Mouse (Mus musculus) MEL (cell line): ENCODE measurements around the gene Tmem256. TPM values are rescaled to one million over a fixed set of nuclear protein-coding genes. Genes with fewer than 3 reads are reported as not detected.
A peak's percentile ranks its signal among the peaks of the same experiment; 100 is the strongest.

Experiments
- DNase-seq: peaks from one replicate; pipeline ENCODE4 v3.0.0; 2011; ENCODE audit warnings: low read depth, low spot score
- H3K27ac ChIP-seq: 2 replicates; pipeline ENCODE4 v1.5.1; 2012; ENCODE audit warnings: low read depth, mild to moderate bottlenecking, control low read depth, low read length, moderate library complexity; ENCODE audit not compliant: control insufficient read depth
- H3K27me3 ChIP-seq, 2 experiments: fragments of 150-350 bp in 1 of 2; sonication (generic) in 1 of 2; 2 replicates each; pipeline ENCODE4 v1.6.1; 2012; ENCODE audit warnings: low read length in 2 of 2, mild to moderate bottlenecking in 2 of 2, improper control_type of control experiment in 1 of 2, moderate library complexity in 1 of 2; ENCODE audit not compliant: insufficient read depth in 2 of 2, control insufficient read depth in 1 of 2
- H3K36me3 ChIP-seq, 2 experiments: 2 replicates each; pipeline ENCODE4 v1.6.1; 2012 to 2014; ENCODE audit warnings: low read length in 2 of 2, improper control_type of control experiment in 1 of 2, inconsistent platforms in 1 of 2, mild to moderate bottlenecking in 1 of 2; ENCODE audit not compliant: insufficient read depth in 2 of 2, control insufficient read depth in 1 of 2
- H3K4me1 ChIP-seq, 2 experiments: fragments of 150-350 bp in 1 of 2; sonication (generic) in 1 of 2; 2 replicates each; pipeline ENCODE4 v1.6.1; 2012; ENCODE audit warnings: low read length in 2 of 2, improper control_type of control experiment in 1 of 2, mild to moderate bottlenecking in 1 of 2; ENCODE audit not compliant: insufficient read depth in 2 of 2, control insufficient read depth in 1 of 2
- H3K4me3 ChIP-seq, 2 experiments: fragments of 150-350 bp in 1 of 2; sonication (generic) in 1 of 2; 2 replicates each; pipeline ENCODE4 v1.5.1; 2012; ENCODE audit warnings: low read depth in 2 of 2, low read length in 2 of 2, mild to moderate bottlenecking in 2 of 2, moderate library complexity in 2 of 2, control low read depth in 1 of 2, improper control_type of control experiment in 1 of 2; ENCODE audit not compliant: control insufficient read depth in 1 of 2, insufficient read depth in 1 of 2
- H3K79me2 ChIP-seq: 2 replicates; pipeline ENCODE4 v1.6.1; 2012; ENCODE audit warnings: mild to moderate bottlenecking, low read length, moderate library complexity; ENCODE audit not compliant: control insufficient read depth, poor library complexity, insufficient read depth
- H3K9ac ChIP-seq: 2 replicates; pipeline ENCODE4 v1.6.1; 2012; ENCODE audit warnings: low read depth, mild to moderate bottlenecking, control low read depth, low read length, moderate library complexity; ENCODE audit not compliant: control insufficient read depth, poor library complexity, severe bottlenecking
- H3K9me3 ChIP-seq: fragments of 150-350 bp; sonication (generic); replicated peaks from 2 replicates; pipeline ENCODE4 v1.6.1; 2012; ENCODE audit warnings: mild to moderate bottlenecking, low read length, improper control_type of control experiment, moderate library complexity; ENCODE audit not compliant: insufficient read depth
- CHD1 ChIP-seq: IDR thresholded peaks from 2 replicates; pipeline ENCODE4 v1.6.1; 2012; ENCODE audit warnings: low read depth, mild to moderate bottlenecking, inconsistent platforms, low read length, improper control_type of control experiment
- CTCF ChIP-seq, 3 experiments: IDR thresholded peaks in 2 of 3; conservative IDR thresholded peaks in 1 of 3; 2 replicates each; pipeline ENCODE4 v1.5.1; 2011 to 2012; ENCODE audit warnings: low read length in 3 of 3, low read depth in 2 of 3, mild to moderate bottlenecking in 2 of 3, improper control_type of control experiment in 1 of 3, inconsistent platforms in 1 of 3, mixed read lengths in 1 of 3, moderate library complexity in 1 of 3; ENCODE audit not compliant: control insufficient read depth in 1 of 3, insufficient read depth in 1 of 3, poor library complexity in 1 of 3, severe bottlenecking in 1 of 3
- ELF1 ChIP-seq: IDR thresholded peaks from 2 replicates; pipeline ENCODE4 v1.6.1; 2014; ENCODE audit warnings: low read depth, mild to moderate bottlenecking, inconsistent platforms, low read length, improper control_type of control experiment, moderate library complexity
- GABPA ChIP-seq: IDR thresholded peaks from 2 replicates; pipeline ENCODE4 v1.6.1; 2012; ENCODE audit warnings: low read depth, mild to moderate bottlenecking, inconsistent platforms, low read length, improper control_type of control experiment, moderate library complexity
- MAFK ChIP-seq: IDR thresholded peaks from 2 replicates; pipeline ENCODE4 v1.6.1; 2011; ENCODE audit warnings: low read depth, mild to moderate bottlenecking, low read length, improper control_type of control experiment, borderline replicate concordance
- MAX ChIP-seq: IDR thresholded peaks from 2 replicates; pipeline ENCODE4 v1.6.1; 2011; ENCODE audit warnings: low read length, improper control_type of control experiment
- MAZ ChIP-seq: IDR thresholded peaks from 2 replicates; pipeline ENCODE4 v1.6.1; 2012; ENCODE audit warnings: low read depth, mild to moderate bottlenecking, inconsistent platforms, low read length, improper control_type of control experiment
- MXI1 ChIP-seq: IDR thresholded peaks from 2 replicates; pipeline ENCODE4 v1.6.1; 2011; ENCODE audit warnings: mild to moderate bottlenecking, low read depth, low read length, improper control_type of control experiment
- MYB ChIP-seq: IDR thresholded peaks from 2 replicates; pipeline ENCODE4 v1.6.1; 2011; ENCODE audit warnings: mild to moderate bottlenecking, low read depth, low read length, improper control_type of control experiment
- MYC ChIP-seq: IDR thresholded peaks from 2 replicates; pipeline ENCODE4 v1.6.1; 2011; ENCODE audit warnings: low read depth, mild to moderate bottlenecking, low read length, improper control_type of control experiment, moderate library complexity
- NELFE ChIP-seq: IDR thresholded peaks from 2 replicates; pipeline ENCODE4 v1.6.1; 2011; ENCODE audit warnings: low read depth, low read length, improper control_type of control experiment
- NRF1 ChIP-seq: IDR thresholded peaks from 2 replicates; pipeline ENCODE4 v1.6.1; 2014; ENCODE audit warnings: low read depth, mild to moderate bottlenecking, inconsistent platforms, low read length, improper control_type of control experiment, moderate library complexity; ENCODE audit not compliant: poor library complexity, insufficient read depth, severe bottlenecking
- POLR2A ChIP-seq, 2 experiments: IDR thresholded peaks; 2 replicates each; pipeline ENCODE4 v1.6.1; 2011 to 2012; ENCODE audit warnings: low read length in 2 of 2, mild to moderate bottlenecking in 2 of 2, control low read depth in 1 of 2, improper control_type of control experiment in 1 of 2, low read depth in 1 of 2, moderate library complexity in 1 of 2; ENCODE audit not compliant: control insufficient read depth in 1 of 2, insufficient read depth in 1 of 2, poor library complexity in 1 of 2
- POLR2AphosphoS5 ChIP-seq: IDR thresholded peaks from 2 replicates; pipeline ENCODE4 v1.6.1; 2012; ENCODE audit warnings: low read depth, borderline replicate concordance, mild to moderate bottlenecking, inconsistent platforms, low read length, moderate library complexity, mixed read lengths
- RAD21 ChIP-seq: IDR thresholded peaks from 2 replicates; pipeline ENCODE4 v1.6.1; 2011; ENCODE audit warnings: mild to moderate bottlenecking, low read depth, low read length, improper control_type of control experiment
- RCOR1 ChIP-seq: IDR thresholded peaks from 2 replicates; pipeline ENCODE4 v1.6.1; 2012; ENCODE audit warnings: low read depth, mild to moderate bottlenecking, inconsistent platforms, low read length, improper control_type of control experiment
- SIN3A ChIP-seq: IDR thresholded peaks from 2 replicates; pipeline ENCODE4 v1.6.1; 2012; ENCODE audit warnings: low read length, improper control_type of control experiment, inconsistent platforms
- SMC3 ChIP-seq: IDR thresholded peaks from 2 replicates; pipeline ENCODE4 v1.6.1; 2011; ENCODE audit warnings: low read depth, low read length, improper control_type of control experiment
- TBP ChIP-seq: IDR thresholded peaks from 2 replicates; pipeline ENCODE4 v1.8.0; 2011; ENCODE audit warnings: low read depth, low read length, improper control_type of control experiment
- TCF12 ChIP-seq: IDR thresholded peaks from 2 replicates; pipeline ENCODE4 v1.6.1; 2014; ENCODE audit warnings: low read depth, mild to moderate bottlenecking, inconsistent platforms, low read length, improper control_type of control experiment, moderate library complexity
- USF1 ChIP-seq: IDR thresholded peaks from 2 replicates; pipeline ENCODE4 v1.6.1; 2014; ENCODE audit warnings: low read depth, mild to moderate bottlenecking, inconsistent platforms, low read length, improper control_type of control experiment, moderate library complexity
- ZC3H11A ChIP-seq: IDR thresholded peaks from 2 replicates; pipeline ENCODE4 v1.6.1; 2012; ENCODE audit warnings: low read depth, mild to moderate bottlenecking, inconsistent platforms, low read length, improper control_type of control experiment
- ZMIZ1 ChIP-seq: IDR thresholded peaks from 2 replicates; pipeline ENCODE4 v1.6.1; 2012; ENCODE audit warnings: low read depth, mild to moderate bottlenecking, inconsistent platforms, low read length, improper control_type of control experiment, moderate library complexity
- ZNF384 ChIP-seq: IDR thresholded peaks from 2 replicates; pipeline ENCODE4 v1.6.1; 2012; ENCODE audit warnings: low read depth, mild to moderate bottlenecking, inconsistent platforms, low read length, improper control_type of control experiment
- polyA plus RNA-seq, 2 experiments: library from polyadenylated mRNA; stranded (reverse) in 1 of 2; unstranded in 1 of 2; fragments of >175 nt in 1 of 2; fragments of >200 nt in 1 of 2; gene quantifications; 2 replicates each; pipeline versions ENCODE4 v1.2.1 to v1.2.4; 2012; ENCODE audit warnings: low replicate concordance in 2 of 2, low read depth in 1 of 2; ENCODE audit not compliant: insufficient read length in 2 of 2, insufficient read depth in 1 of 2, missing spikeins in 1 of 2
- total RNA-seq: library from RNA; depleted of rRNA; stranded (reverse); fragments of 300-350 nt; gene quantifications from 2 replicates; pipeline ENCODE4 v1.2.3, GENCODE M21; 2012

Tmem256 gene
- total and polyA plus RNA-seq, 3 experiments: 181 to 190 TPM; not detected in 1

DNA sequence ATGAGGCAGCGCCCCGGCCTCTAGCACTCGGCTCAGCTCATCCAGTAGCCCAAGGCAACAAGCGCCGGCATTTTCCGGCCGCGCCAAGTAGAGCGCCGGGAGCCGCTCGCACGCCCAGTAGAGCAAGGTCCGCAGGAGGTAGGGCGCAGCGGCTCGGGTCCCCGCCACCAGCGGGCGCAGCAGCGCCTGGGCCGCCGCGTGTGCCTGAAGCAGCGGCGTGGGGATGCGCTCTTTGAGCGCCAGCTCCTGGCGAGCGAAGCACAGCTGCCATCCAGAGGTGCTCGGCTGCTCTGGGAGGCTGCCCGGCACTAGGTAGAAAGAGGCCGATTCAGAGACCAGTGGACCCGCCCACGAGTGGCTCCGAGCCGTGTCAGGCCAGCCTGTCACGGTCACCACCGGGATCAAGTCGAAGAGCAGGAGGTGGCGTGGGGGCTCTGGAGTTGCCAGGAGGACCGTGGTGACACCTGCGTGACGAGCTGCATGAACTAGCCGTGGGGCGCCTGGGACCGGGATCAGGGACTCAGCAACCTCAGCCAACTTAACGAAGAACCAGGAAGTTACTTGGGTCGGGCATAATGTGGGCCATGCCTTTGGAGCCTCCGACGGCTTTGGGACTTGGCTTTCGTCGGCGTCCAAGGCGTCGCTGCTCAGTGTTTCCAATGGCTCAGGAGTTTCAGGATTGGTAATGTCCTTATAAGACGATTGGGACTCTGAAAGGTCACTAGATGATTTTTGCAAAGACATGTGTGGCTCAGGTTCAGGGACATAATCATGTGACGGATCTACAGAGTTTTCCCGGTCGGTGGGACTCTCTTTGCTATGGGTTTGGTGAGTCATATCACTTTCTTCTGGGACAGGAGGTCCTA lies 34.3 kb upstream of the Tmem256 start:
- H3K9ac ChIP-seq: peak overlapping the region; percentile 78
- no peaks in the 10 kb centered on the region; a peak in 1 of 4 replicates for H3K27me3 ChIP-seq
- peak overlapping the region; percentile 70 to 89 for H3K4me3 ChIP-seq
- H3K27ac ChIP-seq: no peak overlapping the region
- H3K79me2 ChIP-seq: peaks cover 8% of the 10 kb centered on the region; the same call in 1 of the 2 replicates
- DNase-seq: peak; percentile 81
- H3K36me3 ChIP-seq: peaks cover 0 to 5% of the 10 kb centered on the region in 2 experiments; a peak in 2 of 4 replicates
- peaks cover 5 to 16% of the 10 kb centered on the region in 2 experiments; a peak in 3 of 4 replicates for H3K4me1 ChIP-seq
- TF ChIP-seq CTCF (IDR thresholded peaks at IDR 0.05 in 2 of 3, conservative IDR thresholded peaks at IDR 0.05 in 1 of 3; ENCODE audit: control insufficient read depth in 1 of 3, insufficient read depth in 1 of 3, low read depth in 2 of 3, low read length in 3 of 3, poor library complexity in 1 of 3, severe bottlenecking in 1 of 3) (peak in 2 of 3 experiments; percentile 62 to 74; a peak in 4 of 6 replicates), NRF1 (0 out of 2 replicates have a peak, but pooled peaks have one; percentile 30), MXI1 (peak; percentile 81), ELF1 (0 out of 2 replicates have a peak, but pooled peaks have one; percentile 44), RCOR1 (no peak), ZMIZ1 (no peak), TBP (0 out of 2 replicates have a peak, but pooled peaks have one; percentile 25), ZNF384 (no peak), SIN3A (peak; percentile 45), NELFE (peak; percentile 14; the same call in 1 of the 2 replicates), MYC (peak; percentile 37; the same call in 1 of the 2 replicates), MAZ (no peak), GABPA (no peak), USF1 (peak; percentile 53; the same call in 1 of the 2 replicates), TCF12 (no peak), SMC3 (peak; percentile 53), ZC3H11A (0 out of 2 replicates have a peak, but pooled peaks have one; percentile 4), POLR2A (IDR thresholded peaks at IDR 0.05; ENCODE audit: control insufficient read depth in 1 of 2, insufficient read depth in 1 of 2, low read depth in 1 of 2, low read length in 2 of 2, poor library complexity in 1 of 2) (peak; percentile 54 to 68; a peak in 3 of 4 replicates), MYB (no peak), RAD21 (peak; percentile 24), MAFK (no peak), CHD1 (no peak), POLR2AphosphoS5 (no peak), MAX (peak; percentile 44)
- no peaks in the 10 kb centered on the region for H3K9me3 ChIP-seq
